Mouse (Mus musculus) lung, embryonic 15.5 days (tissue): ENCODE measurements at regions not wholly inside any gene's neighbourhood (a gene's known extent, or its start where the extent isn't known, plus 50 kb on each side); places are given as distances from the start of the nearest gene placed in this dataset.

Experiments
- ATAC-seq: fragments of 200-750 bp; cut with Nextera tagmentation; 2 replicates; pipeline ENCODE4 v1.8.0; 2017; ENCODE audit warnings: moderate number of reproducible peaks, borderline replicate concordance; ENCODE audit not compliant: low FRiP score, low TSS enrichment; ENCODE audit errors: extremely low read depth
- H3K27ac ChIP-seq: fragments of 300-500 bp; sonication (generic); 2 replicates; pipeline ENCODE4 v1.5.1; 2015; ENCODE audit warnings: moderate library complexity, mild to moderate bottlenecking, inconsistent platforms
- H3K27me3 ChIP-seq: fragments of 300-500 bp; sonication (generic); 2 replicates; pipeline ENCODE4 v1.6.1; 2015; ENCODE audit warnings: inconsistent platforms
- H3K36me3 ChIP-seq: fragments of 300-500 bp; sonication (generic); 2 replicates; pipeline ENCODE4 v1.6.1; 2015; ENCODE audit warnings: inconsistent platforms
- H3K4me1 ChIP-seq: fragments of 300-500 bp; sonication (generic); 2 replicates; pipeline ENCODE4 v1.6.1; 2015; ENCODE audit warnings: inconsistent platforms
- H3K4me2 ChIP-seq: fragments of 300-500 bp; sonication (generic); 2 replicates; pipeline ENCODE4 v1.6.1; 2015; ENCODE audit warnings: inconsistent platforms, mild to moderate bottlenecking, moderate library complexity
- H3K4me3 ChIP-seq: fragments of 300-500 bp; sonication (generic); 2 replicates; pipeline ENCODE4 v1.5.1; 2015; ENCODE audit warnings: mild to moderate bottlenecking, inconsistent platforms
- H3K9ac ChIP-seq: fragments of 300-500 bp; sonication (generic); 2 replicates; pipeline ENCODE4 v1.6.1; 2015; ENCODE audit warnings: inconsistent platforms
- H3K9me3 ChIP-seq: fragments of 300-500 bp; sonication (generic); 2 replicates; pipeline ENCODE4 v1.6.1; 2016; ENCODE audit warnings: inconsistent platforms
- WGBS: fragments of 180-500 bp; shearing (Covaris S2); methylation state at CpG from one replicate; pipeline ENCODE4 v1.1.7; 2015; 5-methylcytosine and 5-hydroxymethylcytosine counted together

DNA sequence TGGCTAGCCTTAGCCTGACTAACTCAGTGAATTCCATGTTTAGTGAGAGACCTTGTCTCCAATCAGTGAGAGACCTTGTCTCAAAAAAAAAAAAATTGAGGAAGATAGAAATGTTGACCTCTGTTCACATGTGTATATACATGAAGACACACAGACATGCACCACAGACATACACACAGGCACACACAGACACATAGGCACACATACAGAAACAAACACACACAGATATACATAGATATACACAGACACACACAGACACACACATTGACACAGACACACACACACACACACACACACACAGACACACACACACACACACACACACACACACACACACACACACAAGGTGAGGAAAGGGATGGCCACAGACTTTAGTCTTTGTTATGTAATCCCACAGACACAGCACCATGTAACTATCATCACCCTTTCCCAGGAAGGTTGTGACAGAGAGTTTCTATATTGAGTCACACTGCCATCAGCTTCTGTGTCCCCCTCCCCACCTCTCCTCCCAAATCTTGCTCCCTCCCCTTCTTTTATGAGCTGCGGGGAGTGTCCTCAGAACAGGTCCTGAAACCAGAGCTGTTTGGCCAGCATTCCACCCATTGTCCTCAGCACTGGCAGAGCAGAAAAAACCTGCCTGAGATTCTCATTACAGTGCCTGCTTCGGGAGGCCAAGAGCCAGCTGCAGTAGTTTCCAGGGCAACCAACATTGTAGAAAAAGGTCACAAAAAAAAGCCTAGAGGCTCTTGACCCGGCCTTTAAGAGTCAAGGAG, 74.0 kb downstream of the Calml3 start:
- Histone ChIP-seq H3K4me1 (peaks cover 10% of the 10 kb centered on the region; the same call in 1 of the 2 replicates), H3K4me3 (no peak overlapping the region), H3K9me3 (no peaks in the 10 kb centered on the region), H3K36me3 (no peaks in the 10 kb centered on the region), H3K9ac (no peak overlapping the region), H3K27ac (peak overlapping the region; percentile 26; the same call in 1 of the 2 replicates), H3K27me3 (no peaks in the 10 kb centered on the region), H3K4me2 (no peak overlapping the region)
- peak; percentile 57; the same call in 1 of the 2 replicates for ATAC-seq
- WGBS = 6% methylated on average over 3 of the region's 3 CpGs

DNA sequence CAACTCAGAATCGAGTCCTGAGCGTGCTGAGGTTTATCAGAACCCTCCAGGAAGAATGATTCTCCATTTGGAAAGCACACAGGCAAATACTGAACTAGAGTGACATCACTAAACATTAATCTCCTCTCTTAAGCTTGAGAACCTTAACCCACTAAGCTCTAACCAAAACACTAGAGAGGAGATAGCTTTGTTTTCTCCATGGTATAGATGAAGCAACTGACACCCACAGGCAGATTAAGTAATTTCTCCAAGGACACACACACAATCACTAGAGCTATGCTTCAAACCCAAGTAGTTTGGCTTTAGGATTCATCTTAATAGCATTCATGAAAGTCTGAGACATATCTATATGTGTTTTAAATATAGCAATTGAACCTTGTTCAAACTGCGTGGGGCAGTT, 75.2 kb downstream of the Calml3 start:
- Histone ChIP-seq H3K4me3 (no peak overlapping the region), H3K27ac (no peak overlapping the region), H3K36me3 (no peaks in the 10 kb centered on the region), H3K27me3 (no peaks in the 10 kb centered on the region), H3K4me2 (no peak overlapping the region), H3K9me3 (no peaks in the 10 kb centered on the region), H3K9ac (no peak overlapping the region), H3K4me1 (peaks cover 10% of the 10 kb centered on the region; the same call in 1 of the 2 replicates)
- no peak for ATAC-seq
- WGBS = 71% methylated on average over 3 of the region's 3 CpGs

DNA sequence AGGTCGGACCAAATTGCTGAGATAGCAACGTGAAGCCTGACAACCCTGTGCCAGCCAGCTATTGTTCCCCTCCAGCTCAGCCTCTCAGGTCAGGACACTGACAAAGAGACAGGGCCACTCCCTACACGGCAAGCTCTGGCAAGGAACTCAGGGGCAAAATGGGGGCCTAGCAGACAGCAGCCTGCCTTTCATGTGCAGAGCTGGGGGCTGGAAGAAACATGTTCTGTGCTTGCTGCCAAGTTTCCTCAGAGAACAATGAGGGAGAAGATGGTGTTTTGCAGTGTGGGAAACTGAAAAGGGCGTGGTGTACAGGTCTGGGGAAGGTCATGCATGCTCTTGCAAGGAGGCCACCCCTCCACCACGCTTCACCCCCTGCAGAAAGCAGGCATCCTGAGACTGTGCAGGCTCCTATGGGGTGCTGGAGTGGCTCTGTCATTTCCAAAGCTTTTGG, 77.8 kb downstream of the Calml3 start:
- H3K36me3 ChIP-seq = no peaks in the 10 kb centered on the region
- peaks cover 10% of the 10 kb centered on the region; the same call in 1 of the 2 replicates for H3K4me1 ChIP-seq
- H3K4me2 ChIP-seq = no peak overlapping the region
- H3K27me3 ChIP-seq = no peaks in the 10 kb centered on the region
- no peaks in the 10 kb centered on the region for H3K9me3 ChIP-seq
- H3K4me3 ChIP-seq = no peak overlapping the region
- H3K9ac ChIP-seq = no peak overlapping the region
- H3K27ac ChIP-seq = peak overlapping the region; percentile 45; the same call in 1 of the 2 replicates
- WGBS = 35% methylated on average over 5 of the region's 5 CpGs
- ATAC-seq = peak; percentile 77

DNA sequence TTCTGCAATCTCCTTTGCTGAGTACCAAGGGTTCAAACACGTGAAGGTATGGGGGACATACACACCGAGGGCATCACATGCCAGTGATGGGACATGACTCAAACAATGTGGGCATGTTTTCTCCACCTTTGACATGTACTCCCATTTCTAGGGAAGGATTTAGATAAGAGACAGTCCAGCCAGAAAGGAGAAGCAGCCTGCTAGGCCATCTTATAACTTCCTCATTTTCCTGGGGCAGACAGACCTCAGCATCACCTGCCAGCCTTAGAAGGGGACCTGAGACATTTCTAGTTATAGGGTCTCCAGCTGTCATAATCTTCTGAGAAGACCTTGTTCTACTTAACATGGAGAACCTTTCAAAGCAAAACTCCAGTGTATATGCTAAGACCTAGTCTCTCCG, 78.3 kb downstream of the Calml3 start:
- Histone ChIP-seq H3K27ac (peak overlapping the region; percentile 45; the same call in 1 of the 2 replicates), H3K4me3 (no peak overlapping the region), H3K4me2 (no peak overlapping the region), H3K9ac (no peak overlapping the region), H3K9me3 (no peaks in the 10 kb centered on the region), H3K36me3 (no peaks in the 10 kb centered on the region), H3K27me3 (no peaks in the 10 kb centered on the region), H3K4me1 (peaks cover 10% of the 10 kb centered on the region; the same call in 1 of the 2 replicates)
- no peak for ATAC-seq
- 70% methylated on average over 3 of the region's 3 CpGs for WGBS

DNA sequence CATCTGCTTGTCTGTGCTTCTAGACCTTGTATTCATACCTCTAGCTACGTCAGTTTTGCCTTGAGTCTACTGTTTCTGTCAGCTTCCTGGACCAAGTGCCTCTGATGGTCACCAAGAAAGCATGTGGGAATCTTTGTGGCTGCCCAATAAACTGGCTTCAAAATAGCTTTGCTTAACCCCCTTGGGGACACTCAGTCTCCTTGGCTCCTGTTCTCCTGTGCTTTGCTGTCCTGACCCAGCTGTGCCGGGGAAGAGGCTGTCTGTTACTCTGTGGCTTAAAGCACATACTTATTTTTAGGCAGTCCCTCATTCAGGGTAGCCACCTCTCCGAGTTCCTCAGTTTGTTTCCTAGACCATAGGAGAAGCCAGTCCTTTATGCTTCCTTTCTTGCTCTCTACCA, 79.8 kb downstream of the Calml3 start:
- H3K4me3 ChIP-seq = no peak overlapping the region
- no peak overlapping the region for H3K4me2 ChIP-seq
- no peaks in the 10 kb centered on the region for H3K27me3 ChIP-seq
- H3K27ac ChIP-seq = no peak overlapping the region
- no peak for ATAC-seq
- H3K9ac ChIP-seq = no peak overlapping the region
- WGBS = 88% methylated on average over 3 of the region's 3 CpGs
- H3K36me3 ChIP-seq = no peaks in the 10 kb centered on the region
- H3K9me3 ChIP-seq = no peaks in the 10 kb centered on the region
- H3K4me1 ChIP-seq = peaks cover 10% of the 10 kb centered on the region; the same call in 1 of the 2 replicates

DNA sequence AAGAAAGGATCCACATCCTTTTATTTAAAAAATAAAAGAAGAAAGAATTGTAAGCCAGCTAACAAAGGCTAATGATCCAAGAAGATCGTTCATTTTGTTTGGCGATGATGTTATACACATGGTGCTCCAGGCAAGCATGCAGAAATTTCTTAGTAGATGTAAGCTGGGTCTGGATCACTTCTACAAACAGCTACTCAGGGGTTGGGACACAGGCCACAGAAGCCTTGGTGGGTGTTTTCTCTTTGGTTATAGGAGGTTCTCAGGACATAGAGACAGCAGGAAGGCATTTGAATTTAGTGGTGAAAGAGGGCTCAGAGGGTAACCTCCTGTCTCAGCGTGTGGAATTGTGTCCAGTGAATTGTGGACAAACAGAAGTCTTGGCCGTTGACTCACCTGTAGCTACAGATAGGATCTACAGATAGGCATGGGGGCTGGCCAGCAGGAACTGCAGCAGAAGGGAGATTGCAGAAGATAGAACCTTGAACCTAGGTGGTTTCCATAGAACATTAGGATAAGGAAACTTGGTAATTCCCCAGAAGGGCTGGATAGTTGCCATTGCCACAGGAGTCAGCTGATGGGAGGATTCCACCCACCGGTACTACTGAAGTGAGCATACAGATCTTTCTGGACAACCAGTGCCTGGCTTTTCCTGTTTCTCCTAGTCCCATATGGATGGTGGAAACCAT, 80.5 kb downstream of the Calml3 start:
- Histone ChIP-seq H3K4me1 (peaks cover 10% of the 10 kb centered on the region; the same call in 1 of the 2 replicates), H3K27me3 (no peaks in the 10 kb centered on the region), H3K4me2 (no peak overlapping the region), H3K27ac (no peak overlapping the region), H3K4me3 (no peak overlapping the region), H3K9ac (no peak overlapping the region), H3K9me3 (no peaks in the 10 kb centered on the region), H3K36me3 (no peaks in the 10 kb centered on the region)
- no peak for ATAC-seq
- 78% methylated on average over 5 of the region's 5 CpGs for WGBS

DNA sequence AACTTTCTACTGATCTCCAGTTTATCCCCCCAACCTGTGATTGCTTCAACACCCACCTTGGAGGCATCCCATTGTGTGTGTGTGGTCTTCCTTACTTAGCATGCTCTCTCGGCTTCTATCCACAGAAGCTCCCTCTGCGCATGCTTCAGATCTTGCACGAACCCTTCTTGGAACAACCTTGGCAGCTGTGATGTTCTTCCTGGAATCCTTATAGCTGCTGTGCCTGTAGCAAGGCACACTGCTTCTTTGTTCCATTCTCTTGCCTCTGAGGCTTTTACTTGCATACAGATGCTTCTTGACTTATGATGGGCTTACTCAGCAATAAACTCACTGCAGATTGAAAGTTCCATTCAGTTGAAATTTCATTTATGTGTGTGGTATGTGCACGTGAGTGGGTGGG, 81.2 kb downstream of the Asb13 start:
- whole genome bisulfite sequencing = 84% methylated on average over 4 of the region's 4 CpGs
- Histone ChIP-seq H3K9me3 (no peaks in the 10 kb centered on the region), H3K4me2 (no peak overlapping the region)

GRCm38 (mm10) chr13:3712497-3713160, 78.8 kb downstream of the Asb13 start:
- H3K9ac ChIP-seq = no peak overlapping the region
- H3K27me3 ChIP-seq = no peaks in the 10 kb centered on the region
- no peaks in the 10 kb centered on the region for H3K36me3 ChIP-seq
- no peak for ATAC-seq
- whole genome bisulfite sequencing = 30% methylated on average over 19 of the region's 19 CpGs
- H3K27ac ChIP-seq = no peak overlapping the region
- peaks cover 9% of the 10 kb centered on the region for H3K4me1 ChIP-seq
- H3K4me2 ChIP-seq = no peak overlapping the region
- H3K9me3 ChIP-seq = no peaks in the 10 kb centered on the region
- no peak overlapping the region for H3K4me3 ChIP-seq

More for the DNA sequence above, 81.2 kb downstream of the Asb13 start:
- ATAC-seq = no peak
- Histone ChIP-seq H3K4me1 (no peaks in the 10 kb centered on the region), H3K27ac (no peak overlapping the region), H3K4me3 (no peak overlapping the region), H3K36me3 (no peaks in the 10 kb centered on the region), H3K9ac (no peak overlapping the region), H3K27me3 (no peaks in the 10 kb centered on the region)

DNA sequence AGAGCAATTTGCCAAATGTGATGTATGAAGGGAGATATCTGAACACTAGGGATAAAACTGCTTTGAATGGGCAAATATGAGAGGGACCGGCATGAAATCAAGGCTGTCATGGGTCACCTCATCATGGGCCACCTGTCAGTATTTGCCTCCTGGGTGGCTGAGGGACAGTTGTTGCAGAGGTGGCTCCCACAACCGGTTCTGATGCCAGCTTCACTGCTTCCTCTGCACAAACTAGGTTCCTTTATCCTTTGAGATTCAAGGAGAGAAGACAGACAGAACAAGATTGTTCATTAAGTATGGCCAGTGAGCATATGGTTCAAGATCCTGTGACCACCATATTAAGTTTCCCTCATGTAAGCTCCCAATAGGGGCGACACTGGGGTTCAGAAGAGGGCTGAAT, 78.3 kb downstream of the Asb13 start:
- no peaks in the 10 kb centered on the region for H3K36me3 ChIP-seq
- H3K9ac ChIP-seq = no peak overlapping the region
- 31% methylated on average over 3 of the region's 3 CpGs for WGBS

GRCm38 (mm10) chr13:3709982-3710618, 76.3 kb downstream of the Asb13 start:
- Histone ChIP-seq H3K27ac (no peak overlapping the region), H3K36me3 (no peaks in the 10 kb centered on the region), H3K9ac (no peak overlapping the region), H3K9me3 (no peaks in the 10 kb centered on the region), H3K27me3 (no peaks in the 10 kb centered on the region), H3K4me2 (no peak overlapping the region), H3K4me3 (no peak overlapping the region), H3K4me1 (peaks cover 9% of the 10 kb centered on the region)
- WGBS = 55% methylated on average over 7 of the region's 7 CpGs
- ATAC-seq = no peak

More for the DNA sequence above, 78.3 kb downstream of the Asb13 start:
- no peak overlapping the region for H3K4me2 ChIP-seq
- H3K27me3 ChIP-seq = no peaks in the 10 kb centered on the region
- H3K4me3 ChIP-seq = no peak overlapping the region
- ATAC-seq = no peak
- H3K9me3 ChIP-seq = no peaks in the 10 kb centered on the region
- peaks cover 9% of the 10 kb centered on the region for H3K4me1 ChIP-seq
- H3K27ac ChIP-seq = no peak overlapping the region

- Histone ChIP-seq H3K9ac (no peak overlapping the region), H3K4me3 (no peak overlapping the region), H3K27me3 (no peaks in the 10 kb centered on the region), H3K27ac (no peak overlapping the region), H3K4me2 (peak overlapping the region; percentile 42), H3K9me3 (no peaks in the 10 kb centered on the region), H3K4me1 (peaks cover 9% of the 10 kb centered on the region), H3K36me3 (no peaks in the 10 kb centered on the region)
- 21% methylated on average over 14 of the region's 14 CpGs for WGBS
- ATAC-seq = no peak; the same call in 1 of the 2 replicates
Observed at GRCm38 (mm10) chr13:3708896-3709631, 75.2 kb downstream of the Asb13 start.
